Mouse (Mus musculus) ES-E14 (cell line): ENCODE results near the gene Atad1.

Experiments
- HCFC1 ChIP-seq: IDR thresholded peaks from 2 replicates; pipeline ENCODE4 v1.6.1; 2012; ENCODE audit warnings: low read length, inconsistent platforms, borderline replicate concordance; ENCODE audit not compliant: insufficient read depth
- MAFK ChIP-seq: IDR thresholded peaks from 2 replicates; pipeline ENCODE4 v1.6.1; 2014; ENCODE audit warnings: mild to moderate bottlenecking, low read depth, low read length, inconsistent platforms; ENCODE audit not compliant: insufficient read depth
- ZC3H11A ChIP-seq: IDR thresholded peaks from 2 replicates; pipeline ENCODE4 v1.6.1; 2012; ENCODE audit warnings: low read depth, mild to moderate bottlenecking, inconsistent platforms, low read length, borderline replicate concordance
- ZNF384 ChIP-seq: IDR thresholded peaks from 2 replicates; pipeline ENCODE4 v1.6.1; 2012; ENCODE audit warnings: low read depth, low read length, inconsistent platforms

- TF ChIP-seq MAFK, result no peak
- no peak for TF ChIP-seq ZNF384
- TF ChIP-seq HCFC1, result no peak
- no peak for TF ChIP-seq ZC3H11A
Measured at GRCm38 (mm10) chr19:32622142-32622541, 117.4 kb downstream of the Atad1 start.
